Mouse (Mus musculus): ENCODE data around the gene B3galnt1. TPM values are rescaled to one million over a fixed set of nuclear protein-coding genes. Genes with fewer than 3 reads are reported as not detected.
A peak's percentile ranks its signal among the peaks of the same experiment; 100 is the strongest.
"Not testable (repeated sequence)": the region's sequence is repeated elsewhere in the genome, so short reads cannot be mapped to it uniquely, and the experiment has no call there.

The B3galnt1 gene
- total RNA-seq, 2 experiments from 2014 or later = 43.2 to 44.5 TPM

DNA sequence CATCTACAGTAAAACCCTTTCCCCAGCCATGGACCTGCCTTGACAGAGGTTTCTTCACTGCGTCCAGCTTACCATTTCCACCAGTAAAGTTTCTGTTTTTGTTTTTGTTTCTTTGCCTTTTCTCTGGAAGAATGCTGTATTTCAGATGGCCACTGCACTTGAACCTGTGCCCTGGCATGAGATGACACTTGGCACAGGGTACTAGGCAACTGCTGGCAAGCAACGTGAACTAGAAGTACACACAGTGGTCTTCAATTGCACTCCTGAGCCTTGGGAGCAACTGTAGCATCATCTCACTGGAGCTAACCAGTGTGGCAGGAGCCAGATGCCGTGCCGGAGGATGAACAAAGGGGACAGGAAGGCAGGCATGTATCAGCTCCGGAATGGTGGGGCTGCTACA is 26.2 kb downstream of the B3galnt1 start:
- no peak for DNase-seq (ENCODE audit: low spot score in 2 of 2)

DNA sequence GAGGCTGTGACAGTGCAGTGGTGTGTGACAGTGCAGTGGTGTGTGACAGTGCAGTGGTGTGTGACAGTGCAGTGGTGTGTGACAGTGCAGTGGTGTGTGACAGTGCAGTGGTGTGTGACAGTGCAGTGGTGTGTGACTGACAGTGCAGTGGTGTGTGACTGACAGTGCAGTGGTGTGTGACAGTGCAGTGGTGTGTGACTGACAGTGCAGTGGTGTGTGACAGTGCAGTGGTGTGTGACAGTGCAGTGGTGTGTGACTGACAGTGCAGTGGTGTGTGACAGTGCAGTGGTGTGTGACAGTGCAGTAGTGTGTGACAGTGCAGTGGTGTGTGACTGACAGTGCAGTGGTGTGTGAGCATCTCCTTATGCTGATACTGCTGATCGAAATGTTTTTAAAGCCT is 33.2 kb downstream of the B3galnt1 start:
- not testable (repeated sequence) for DNase-seq (ENCODE audit: low spot score in 2 of 2)

DNA sequence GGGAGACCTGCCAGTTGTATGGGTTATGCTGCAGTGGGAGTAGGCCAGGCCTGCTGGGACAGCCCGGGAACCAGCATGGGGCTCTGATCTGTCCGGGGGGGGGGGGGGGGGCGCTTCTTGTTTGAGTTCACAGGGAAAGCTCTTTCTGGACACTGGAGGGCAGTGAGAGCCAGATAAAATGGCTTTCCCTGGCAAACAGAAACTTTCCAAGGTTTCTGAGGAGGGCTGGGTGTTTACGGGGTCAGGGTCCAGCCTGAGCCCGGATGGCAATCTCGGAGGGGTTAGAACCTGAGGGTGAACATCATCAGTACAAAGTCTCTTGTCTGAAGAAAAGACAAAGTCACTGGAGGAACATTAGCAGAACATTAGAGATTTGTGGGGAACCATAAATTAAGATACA is 35.4 kb downstream of the B3galnt1 start:
- DNase-seq (ENCODE audit: low spot score in 2 of 2) = no peak

- no peak for DNase-seq (ENCODE audit: low spot score in 2 of 2)
Observed at GRCm38 (mm10) chr3:69561686-69562085, 37.1 kb downstream of the B3galnt1 start.

DNA sequence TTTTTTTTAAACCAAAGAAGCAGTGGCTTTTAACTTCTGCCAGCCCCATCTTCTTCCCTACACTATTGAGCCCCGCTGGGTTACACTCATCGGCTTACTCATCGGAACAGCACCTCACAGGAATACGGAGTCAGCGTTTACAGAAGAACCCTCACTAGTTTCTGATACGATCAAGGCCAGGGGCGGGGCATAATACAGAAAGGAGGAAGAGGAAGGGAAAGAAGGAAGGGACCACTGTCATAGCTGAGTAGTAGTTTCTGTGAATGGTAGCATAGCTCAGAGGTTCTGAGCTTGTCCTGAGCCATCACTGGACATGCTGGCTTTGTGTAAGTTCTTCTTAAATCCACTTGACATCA is 38.8 kb downstream of the B3galnt1 start:
- DNase-seq (ENCODE audit: low spot score in 2 of 2) = no peak

- DNase-seq (ENCODE audit: low spot score in 2 of 2) = no peak
Observed at GRCm38 (mm10) chr3:69559316-69559974, 39.3 kb downstream of the B3galnt1 start.

GRCm38 (mm10) chr3:69556092-69556778 is 42.5 kb downstream of the B3galnt1 start:
- no peak for DNase-seq (ENCODE audit: low spot score in 2 of 2)

- DNase-seq (ENCODE audit: low spot score in 2 of 2) = no peak
Observed at GRCm38 (mm10) chr3:69555511-69555910, 43.2 kb downstream of the B3galnt1 start.

- no peak for DNase-seq (ENCODE audit: low spot score in 2 of 2)
Observed at GRCm38 (mm10) chr3:69549602-69550001, 49.2 kb downstream of the B3galnt1 start.

- DNase-seq (ENCODE audit: low spot score in 2 of 2) = no peak
Observed at GRCm38 (mm10) chr3:69548704-69549455, 49.9 kb downstream of the B3galnt1 start.

DNA sequence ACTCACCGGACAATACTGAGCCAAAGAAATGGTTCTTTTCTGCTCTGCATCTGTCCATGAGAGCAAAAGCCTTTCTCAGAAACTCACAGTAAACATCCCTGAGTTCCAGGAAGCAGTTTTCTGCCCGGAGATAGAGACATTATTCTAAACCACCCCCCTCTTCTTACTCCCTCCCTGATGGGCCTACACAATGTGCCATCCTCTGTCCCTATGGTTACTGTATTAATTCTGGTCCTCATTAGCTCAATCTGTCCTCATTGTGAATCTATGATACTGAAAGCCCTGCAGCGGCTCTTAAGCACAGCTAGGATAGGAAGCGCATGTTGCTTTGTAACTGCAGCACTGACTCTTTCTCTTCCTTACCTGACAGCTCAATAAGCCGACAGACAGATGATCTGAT is 53.7 kb downstream of the B3galnt1 start:
- DNase-seq (ENCODE audit: low spot score in 2 of 2) = peak in 1 of 2 experiments; percentile 36

- DNase-seq (ENCODE audit: low spot score in 2 of 2) = no peak
Observed at GRCm38 (mm10) chr3:69543730-69544129, 55.0 kb downstream of the B3galnt1 start.

DNA sequence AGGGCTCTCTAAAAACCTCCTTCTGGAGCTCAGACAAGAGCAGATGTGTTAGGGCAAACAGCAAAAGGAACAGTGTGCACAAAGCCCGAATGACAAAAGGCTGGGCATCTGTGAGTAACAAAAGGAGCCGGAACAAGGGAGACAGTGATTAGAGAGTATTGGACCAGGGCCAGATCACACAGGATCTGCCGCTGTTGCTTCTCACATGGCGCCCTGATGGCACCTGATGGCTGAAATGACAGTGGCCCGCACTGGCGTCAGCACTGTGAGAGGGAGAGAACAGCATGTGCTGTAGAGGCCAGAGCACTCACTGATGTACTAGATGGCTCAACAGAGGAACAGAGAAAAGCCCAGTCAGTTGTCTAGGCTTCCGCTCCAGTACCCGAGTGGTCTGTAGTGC is 55.8 kb downstream of the B3galnt1 start:
- peak; percentile 41 to 64 for DNase-seq (ENCODE audit: low spot score in 2 of 2)

DNA sequence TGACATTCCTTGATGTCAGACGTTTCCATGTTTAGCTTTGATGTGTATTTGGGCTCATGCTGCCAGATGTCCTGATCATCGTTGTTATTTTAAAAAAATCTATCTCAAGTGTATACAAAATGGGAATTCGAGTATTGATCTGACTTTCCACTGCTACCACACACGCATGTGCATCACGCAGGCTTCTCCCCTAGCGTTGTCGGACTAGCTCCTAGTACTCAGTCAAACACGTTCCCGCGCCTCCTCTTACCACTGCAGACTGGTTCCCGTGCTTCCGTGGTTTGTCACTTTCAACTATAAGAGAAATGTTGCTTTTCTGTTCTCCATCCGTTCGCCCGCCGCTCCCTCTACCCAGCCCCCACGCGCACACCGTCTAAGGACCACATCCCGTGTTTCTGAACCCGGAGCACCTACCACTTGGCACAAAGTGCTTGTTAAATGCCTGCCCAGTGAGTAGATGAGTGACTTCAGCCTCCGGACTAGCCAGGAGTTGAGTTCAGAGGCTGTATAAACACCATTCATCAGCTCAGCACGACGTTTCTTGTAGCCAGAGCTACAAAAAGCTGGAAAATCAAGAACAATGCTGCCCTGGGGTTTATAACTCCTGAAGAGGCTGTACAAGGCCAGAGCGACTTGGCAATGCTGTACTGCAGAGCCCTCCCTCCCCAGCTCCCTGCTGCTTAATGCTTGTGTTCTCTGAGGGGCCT is 62.7 kb downstream of the B3galnt1 start:
- no peak for DNase-seq (ENCODE audit: low spot score in 2 of 2)

- DNase-seq (ENCODE audit: low spot score in 2 of 2) = no peak
Observed at GRCm38 (mm10) chr3:69535486-69535885, 63.3 kb downstream of the B3galnt1 start.

DNA sequence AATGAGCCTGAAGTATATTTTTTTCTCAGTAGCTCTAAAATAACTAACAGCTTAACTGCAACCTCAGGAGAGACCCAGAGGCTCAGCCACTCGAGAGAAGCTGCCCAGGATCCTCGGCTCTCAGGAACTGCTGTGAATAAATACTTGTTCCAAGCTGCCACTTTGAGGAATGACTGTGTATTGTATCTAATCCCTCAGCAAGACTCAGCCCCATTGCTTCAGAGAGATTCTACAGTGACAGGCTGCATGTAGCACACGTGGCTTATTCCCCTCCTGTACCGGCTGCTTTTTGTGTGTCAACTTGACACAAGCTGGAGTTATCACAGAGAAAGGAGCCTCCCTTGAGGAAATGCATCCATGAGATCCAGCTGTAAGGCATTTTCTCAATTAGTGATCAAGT is 66.1 kb downstream of the B3galnt1 start:
- no peak for DNase-seq (ENCODE audit: low spot score in 2 of 2)

- DNase-seq (ENCODE audit: low spot score in 2 of 2) = no peak
Observed at GRCm38 (mm10) chr3:69531511-69531910, 67.2 kb downstream of the B3galnt1 start.

- DNase-seq (ENCODE audit: low spot score in 2 of 2) = no peak
Observed at GRCm38 (mm10) chr3:69529576-69529975, 69.2 kb downstream of the B3galnt1 start.

- no peak for DNase-seq (ENCODE audit: low spot score in 2 of 2)
Observed at GRCm38 (mm10) chr3:69527384-69527783, 71.4 kb downstream of the B3galnt1 start.

GRCm38 (mm10) chr3:69525072-69525529 is 73.7 kb downstream of the B3galnt1 start:
- no peak for DNase-seq (ENCODE audit: low spot score in 2 of 2)

DNA sequence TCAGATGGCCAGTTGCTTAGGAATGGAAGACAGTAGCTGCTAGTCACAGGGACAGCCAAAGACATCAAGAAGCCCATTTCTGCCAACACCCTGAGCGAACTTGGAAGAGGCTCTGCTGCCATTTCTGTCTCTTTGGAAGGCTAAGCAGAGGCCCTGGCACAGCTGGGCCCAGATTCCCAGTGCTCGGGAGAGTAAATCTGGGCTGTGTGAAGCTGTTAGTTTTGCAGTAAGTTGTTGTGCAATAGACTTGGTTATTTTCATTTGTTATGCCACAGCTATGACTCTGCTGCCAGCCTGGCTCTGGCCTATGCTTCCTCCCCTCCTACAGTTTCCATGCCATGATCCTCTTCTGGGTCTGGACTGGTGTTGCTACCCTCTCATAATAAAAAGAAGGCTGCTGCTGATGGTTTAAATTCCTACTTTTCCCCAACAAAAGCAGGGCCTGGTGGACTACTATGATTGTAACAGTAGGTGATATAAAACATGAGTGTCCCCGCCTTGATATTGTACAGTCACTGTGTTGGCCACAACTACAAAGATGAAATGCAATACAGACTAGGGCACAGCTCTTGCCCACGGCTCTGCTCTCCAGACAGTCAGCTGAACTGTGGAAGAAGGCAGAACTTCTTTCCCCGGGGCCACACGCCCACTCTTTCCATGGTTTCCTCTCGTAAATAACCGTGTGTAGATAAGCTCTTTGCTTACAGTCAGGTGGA is 74.2 kb downstream of the B3galnt1 start:
- DNase-seq (ENCODE audit: low spot score in 2 of 2) = no peak

All from layer of hippocampus, postnatal 14 days (tissue).